Mouse (Mus musculus): ENCODE results near the gene Apeh. TPM values are rescaled to one million over a fixed set of nuclear protein-coding genes. Genes with fewer than 3 reads are reported as not detected.
A peak's percentile ranks its signal among the peaks of the same experiment; 100 is the strongest.

Gene Apeh
- total and polyA plus RNA-seq, 2 experiments from 2014 or later = 39.6 to 47.8 TPM

DNA sequence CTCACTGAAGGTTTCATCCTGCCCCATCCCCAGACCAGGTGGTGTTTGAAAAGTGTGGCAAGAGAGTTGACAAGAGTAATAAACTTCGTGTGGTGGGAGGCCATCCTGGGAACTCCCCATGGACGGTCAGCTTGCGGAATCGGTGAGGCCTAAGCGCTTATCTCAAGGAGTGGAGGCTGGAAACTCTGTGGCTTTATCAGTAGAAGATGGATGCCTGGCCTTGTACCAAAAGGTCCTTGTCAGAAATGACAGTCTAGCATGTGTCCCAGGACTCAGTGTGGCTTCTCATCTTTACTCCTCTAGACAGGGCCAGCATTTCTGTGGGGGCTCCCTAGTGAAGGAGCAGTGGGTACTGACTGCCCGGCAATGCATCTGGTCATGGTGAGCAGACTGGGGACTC lies 10.8 kb downstream of the Apeh start:
- Histone ChIP-seq H3K9me3 (ENCODE audit: low read length) (no peaks in the 10 kb centered on the region), H3K27me3 (ENCODE audit: insufficient read depth, low read length) (peaks cover 12% of the 10 kb centered on the region; the same call in 1 of the 2 replicates), H3K9ac (replicated peaks; ENCODE audit: low read length) (no peak overlapping the region), H3K4me2 (ENCODE audit: low read depth, low read length) (no peak overlapping the region), H3K4me1 (ENCODE audit: insufficient read depth, low read length) (peaks cover 8% of the 10 kb centered on the region), H3K4me3 (ENCODE audit: low read length) (no peak overlapping the region), H3K27ac (no peak overlapping the region), H3K36me3 (ENCODE audit: insufficient read depth, low read length) (peaks cover 42% of the 10 kb centered on the region)
- 83% methylated on average over 6 of the region's 6 CpGs for WGBS
- DNase-seq (ENCODE audit: low spot score) (no peak), ATAC-seq (no peak)
- no peak for TF ChIP-seq CTCF (IDR thresholded peaks at IDR 0.05; ENCODE audit: low read depth)

DNA sequence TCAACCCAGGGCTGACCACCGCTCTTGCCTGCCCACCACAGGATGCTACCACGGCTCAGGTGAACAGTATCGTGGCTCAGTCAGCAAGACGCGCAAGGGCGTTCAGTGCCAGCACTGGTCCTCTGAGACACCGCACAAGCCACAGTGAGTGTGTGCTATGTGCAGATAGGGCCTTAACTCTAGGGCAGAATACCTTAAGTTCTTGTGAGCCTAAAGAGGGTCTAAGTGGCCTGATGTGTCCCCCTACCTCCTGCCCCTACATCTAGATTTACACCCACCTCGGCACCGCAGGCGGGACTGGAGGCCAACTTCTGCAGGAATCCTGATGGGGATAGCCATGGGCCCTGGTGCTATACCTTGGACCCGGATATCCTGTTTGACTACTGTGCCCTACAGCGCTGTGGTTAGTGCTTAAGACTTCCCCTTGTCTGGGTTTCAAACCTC lies 11.4 kb downstream of the Apeh start, which contains the start of gene Rnf123:
Gene Rnf123 (minus strand): TSS at position 359 of the 444 bp plus-strand sequence.
- peak within 1 kb of the TSS; percentile 42 for H3K4me2 ChIP-seq (ENCODE audit: low read depth, low read length)
- WGBS = 32% methylated on average over 12 of the region's 12 CpGs

GRCm38 (mm10) chr9:108082549-108082948 lies 11.9 kb downstream of the Apeh start:
- ATAC-seq (no peak), DNase-seq (ENCODE audit: low spot score) (peak; percentile 27)
- Histone ChIP-seq H3K4me2 (ENCODE audit: low read depth, low read length) (peak overlapping the region; percentile 42), H3K27ac (no peak overlapping the region), H3K27me3 (ENCODE audit: insufficient read depth, low read length) (peaks cover 12% of the 10 kb centered on the region; the same call in 1 of the 2 replicates), H3K4me3 (ENCODE audit: low read length) (peak overlapping the region; percentile 16), H3K36me3 (ENCODE audit: insufficient read depth, low read length) (peaks cover 37% of the 10 kb centered on the region), H3K9ac (replicated peaks; ENCODE audit: low read length) (peak overlapping the region; percentile 30; the same call in 1 of the 2 replicates), H3K9me3 (ENCODE audit: low read length) (no peaks in the 10 kb centered on the region), H3K4me1 (ENCODE audit: insufficient read depth, low read length) (peaks cover 18% of the 10 kb centered on the region)
- WGBS = 7% methylated on average over 18 of the region's 19 CpGs
- no peak for TF ChIP-seq CTCF (IDR thresholded peaks at IDR 0.05; ENCODE audit: low read depth)

More for the DNA sequence above, 11.4 kb downstream of the Apeh start, which contains the start of gene Rnf123:
- ATAC-seq (no peak), DNase-seq (ENCODE audit: low spot score) (no peak)
- peak within 1 kb of the TSS; percentile 30; the same call in 1 of the 2 replicates for H3K9ac ChIP-seq (replicated peaks; ENCODE audit: low read length)
- peaks cover 13% of the 10 kb centered on the region for H3K4me1 ChIP-seq (ENCODE audit: insufficient read depth, low read length)
- H3K9me3 ChIP-seq (ENCODE audit: low read length) = no peaks in the 10 kb centered on the region
- peaks cover 38% of the 10 kb centered on the region for H3K36me3 ChIP-seq (ENCODE audit: insufficient read depth, low read length)
- TF ChIP-seq CTCF (IDR thresholded peaks at IDR 0.05; ENCODE audit: low read depth) = no peak
- peaks cover 12% of the 10 kb centered on the region; the same call in 1 of the 2 replicates for H3K27me3 ChIP-seq (ENCODE audit: insufficient read depth, low read length)
- H3K4me3 ChIP-seq (ENCODE audit: low read length) = peak within 1 kb of the TSS; percentile 16
- no peak within 1 kb of the TSS for H3K27ac ChIP-seq

- peaks cover 18% of the 10 kb centered on the region for H3K4me1 ChIP-seq (ENCODE audit: insufficient read depth, low read length)
- H3K9me3 ChIP-seq (ENCODE audit: low read length) = no peaks in the 10 kb centered on the region
- WGBS = 77% methylated on average over 5 of the region's 5 CpGs
- H3K9ac ChIP-seq (replicated peaks; ENCODE audit: low read length) = peak within 1 kb of the TSS; percentile 94
- H3K27ac ChIP-seq = peak within 1 kb of the TSS; percentile 45; the same call in 1 of the 2 replicates
- H3K27me3 ChIP-seq (ENCODE audit: insufficient read depth, low read length) = peaks cover 12% of the 10 kb centered on the region; the same call in 1 of the 2 replicates
- no peak for DNase-seq (ENCODE audit: low spot score)
- peak within 1 kb of the TSS; percentile 67 for H3K4me3 ChIP-seq (ENCODE audit: low read length)
- ATAC-seq = no peak; the same call in 1 of the 2 replicates
- no peak for TF ChIP-seq CTCF (IDR thresholded peaks at IDR 0.05; ENCODE audit: low read depth)
- peak within 1 kb of the TSS; percentile 73 for H3K4me2 ChIP-seq (ENCODE audit: low read depth, low read length)
- H3K36me3 ChIP-seq (ENCODE audit: insufficient read depth, low read length) = peaks cover 13% of the 10 kb centered on the region; the same call in 1 of the 2 replicates
Measured at GRCm38 (mm10) chr9:108080168-108080567, 14.2 kb downstream of the Apeh start, which contains the start of gene Mst1. Mst1 (plus strand) TSS chr9:108080436.

GRCm38 (mm10) chr9:108073141-108073930 lies 21.1 kb downstream of the Apeh start:
- Histone ChIP-seq H3K9ac (replicated peaks; ENCODE audit: low read length) (0 out of 2 replicates have a peak overlapping the region, but pooled peaks have one; percentile 28), H3K4me1 (ENCODE audit: insufficient read depth, low read length) (peaks cover 8% of the 10 kb centered on the region), H3K36me3 (ENCODE audit: insufficient read depth, low read length) (peaks cover 19% of the 10 kb centered on the region), H3K9me3 (ENCODE audit: low read length) (no peaks in the 10 kb centered on the region), H3K4me2 (ENCODE audit: low read depth, low read length) (no peak overlapping the region), H3K27ac (no peak overlapping the region), H3K4me3 (ENCODE audit: low read length) (no peak overlapping the region), H3K27me3 (ENCODE audit: insufficient read depth, low read length) (no peaks in the 10 kb centered on the region)
- no peak for DNase-seq (ENCODE audit: low spot score)
- TF ChIP-seq CTCF (IDR thresholded peaks at IDR 0.05; ENCODE audit: low read depth) = no peak
- 63% methylated on average over 7 of the region's 7 CpGs for whole genome bisulfite sequencing
- no peak for ATAC-seq

DNA sequence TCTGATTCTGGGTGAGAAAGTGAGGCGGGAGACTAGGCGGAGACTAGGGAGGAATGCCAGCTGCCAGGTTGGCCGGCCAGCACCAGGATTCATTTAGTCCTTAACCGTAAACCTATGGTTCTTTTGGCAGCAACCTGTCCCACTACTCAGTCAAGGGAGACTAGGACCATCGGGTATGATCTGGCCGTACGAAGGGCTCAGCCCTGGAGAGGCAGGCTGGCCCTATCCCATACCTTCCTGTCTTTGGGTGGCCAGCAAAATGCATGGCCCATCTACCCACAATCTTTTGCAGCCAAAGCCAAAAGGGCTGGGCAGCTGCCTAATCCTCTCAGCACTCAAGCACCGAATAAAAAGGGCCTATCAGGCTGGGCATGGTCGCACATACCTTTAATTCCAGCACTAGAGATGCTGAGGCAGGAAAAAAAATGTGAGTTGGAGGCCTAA lies 21.9 kb downstream of the Apeh start:
- H3K9ac ChIP-seq (replicated peaks; ENCODE audit: low read length) = no peak overlapping the region
- H3K27me3 ChIP-seq (ENCODE audit: insufficient read depth, low read length) = no peaks in the 10 kb centered on the region
- no peaks in the 10 kb centered on the region for H3K9me3 ChIP-seq (ENCODE audit: low read length)
- TF ChIP-seq CTCF (IDR thresholded peaks at IDR 0.05; ENCODE audit: low read depth) = no peak
- 62% methylated on average over 9 of the region's 9 CpGs for WGBS
- H3K4me3 ChIP-seq (ENCODE audit: low read length) = no peak overlapping the region
- H3K27ac ChIP-seq = no peak overlapping the region
- peaks cover 19% of the 10 kb centered on the region for H3K36me3 ChIP-seq (ENCODE audit: insufficient read depth, low read length)
- ATAC-seq = no peak
- H3K4me1 ChIP-seq (ENCODE audit: insufficient read depth, low read length) = no peaks in the 10 kb centered on the region
- no peak for DNase-seq (ENCODE audit: low spot score)
- H3K4me2 ChIP-seq (ENCODE audit: low read depth, low read length) = no peak overlapping the region

All from hindbrain, postnatal 0 days (tissue).